Comparison of ENCODE assay signal across 8 mouse cellular contexts in genomic region chr2:165215103-165215951, GRCm38 (mm10). TPM values are rescaled to one million over a fixed set of nuclear protein-coding genes. Genes with fewer than 3 reads are reported as not detected.
DNase-seq lines count a peak whose midpoint lies in the region; ATAC-seq lines count a peak whose summit lies in the region.

No protein-coding gene starts in this region.

- H3K36me3 ChIP-seq in forebrain, embryonic 16.5 days (ENCODE audit: control insufficient read depth, insufficient read depth), result no peaks in the 10 kb centered on the region
- no peaks in the 10 kb centered on the region for H3K36me3 ChIP-seq in liver, embryonic 11.5 days (ENCODE audit: control insufficient read depth, insufficient read depth, low read length)

- no peak overlapping the region for H3K27ac ChIP-seq in forebrain, embryonic 16.5 days (ENCODE audit: low read length)
- no peak overlapping the region for H3K27ac ChIP-seq in liver, embryonic 11.5 days (ENCODE audit: low read depth, low read length)

- peaks cover 30% of the 10 kb centered on the region for H3K4me1 ChIP-seq in forebrain, embryonic 16.5 days (replicated peaks; ENCODE audit: control insufficient read depth, insufficient read depth, low read length)
- no peaks in the 10 kb centered on the region; the same call in 1 of the 2 replicates for H3K4me1 ChIP-seq in liver, embryonic 11.5 days (replicated peaks; ENCODE audit: control insufficient read depth, insufficient read depth, low read length)

- peak overlapping the region; percentile 18; the same call in 1 of the 2 replicates for H3K9ac ChIP-seq in forebrain, embryonic 16.5 days (replicated peaks; ENCODE audit: low read depth, low read length)
- H3K9ac ChIP-seq in liver, embryonic 11.5 days (ENCODE audit: low read depth, low read length), result no peak overlapping the region

- peak; percentile 31 to 41 for DNase-seq in kidney, postnatal 4 days
- no peak for DNase-seq in kidney, adult 9 months
- DNase-seq in cerebellum, adult 18-20 months, result peak; percentile 80 to 84
- no peak for DNase-seq in liver, embryonic 11.5 days (ENCODE audit: low spot score)
- no peak for DNase-seq in spleen, postnatal 4 days (ENCODE audit: low spot score in 2 of 2)
- no peak for DNase-seq in spleen, adult 12 weeks (ENCODE audit: low spot score)
- no peak for DNase-seq in gastrocnemius, adult 8-10 months (ENCODE audit: low spot score in 2 of 2)

- peak; percentile 67 for ATAC-seq in forebrain, embryonic 16.5 days
- no peak for ATAC-seq in liver, embryonic 11.5 days (replicated peaks; ENCODE audit: low FRiP score)

- H3K9me3 ChIP-seq in forebrain, embryonic 16.5 days (ENCODE audit: control insufficient read depth, low read length), result no peaks in the 10 kb centered on the region
- H3K9me3 ChIP-seq in liver, embryonic 11.5 days (ENCODE audit: control insufficient read depth, low read length), result no peaks in the 10 kb centered on the region

- H3K4me3 ChIP-seq in forebrain, embryonic 16.5 days (replicated peaks; ENCODE audit: low read length), result peak overlapping the region; percentile 18
- 0 out of 2 replicates have a peak overlapping the region, but pooled peaks have one; percentile 19 for H3K4me3 ChIP-seq in liver, embryonic 11.5 days (ENCODE audit: low read depth, low read length)

- 2% methylated on average over 39 of the region's 39 CpGs for WGBS in forebrain, embryonic 16.5 days
- 6% methylated on average over 39 of the region's 39 CpGs for WGBS in liver, embryonic 11.5 days

- peak overlapping the region; percentile 48 for H3K4me2 ChIP-seq in forebrain, embryonic 16.5 days (ENCODE audit: low read length)
- H3K4me2 ChIP-seq in liver, embryonic 11.5 days, result peak overlapping the region; percentile 16; the same call in 1 of the 2 replicates

- H3K27me3 ChIP-seq in forebrain, embryonic 16.5 days (replicated peaks; ENCODE audit: control insufficient read depth, insufficient read depth, low read length), result peaks cover 8% of the 10 kb centered on the region; the same call in 1 of the 2 replicates
- peaks cover 77% of the 10 kb centered on the region for H3K27me3 ChIP-seq in liver, embryonic 11.5 days (replicated peaks; ENCODE audit: control insufficient read depth, insufficient read depth, low read length)

RNA-seq across cellular contexts. Expression of gene Cdh22, which starts 19.3 kb away (rescaled TPM):
- 3.7 and 5.6 TPM in 2 replicates for polyA plus RNA-seq in forebrain, embryonic 16.5 days (2015; fragmentation: Nextera tagmentation; extraction: Ambion mirVana)
- polyA plus RNA-seq in liver, embryonic 11.5 days (2014; fragmentation: Nextera tagmentation; extraction: Ambion mirVana), result 0.11 and 0.17 TPM in 2 replicates
- total RNA-seq in gastrocnemius, adult 8-10 months (2022), result under 1 TPM; 0.68 to 0.99 (median 0.95) TPM

Comparison
In these comparisons a context has a peak if more than half of its experiments do, and no peak if none do; other contexts are left out.
1. DNase-seq: peak in kidney, postnatal 4 days (2 of 2) and cerebellum, adult 18-20 months (2 of 2); none in kidney, adult 9 months (single experiment), liver, embryonic 11.5 days (single experiment), spleen, postnatal 4 days (0 of 2), spleen, adult 12 weeks (single experiment) and gastrocnemius, adult 8-10 months (0 of 2).